ENCODE assay signal across 26 mouse cellular contexts in genomic region chr4:5294030-5294429, GRCm38 (mm10).
DNase-seq lines count a peak whose midpoint lies in the region; ATAC-seq and TF ChIP-seq lines count a peak whose summit lies in the region.
"Had no signal": no experiment of that assay in that cellular context is flagged by ENCODE, and none has a peak within 500 bp of the region (broad histone marks: within the 10 kb centered on the region; RNA-seq: fewer than 3 reads in every experiment).

No protein-coding gene starts in this region.

- whole genome bisulfite sequencing in heart, adult 2 months: 75% methylated on average over 1 of the region's 1 CpGs
- 74% methylated on average over 1 of the region's 1 CpGs for WGBS in heart, embryonic 12.5 days

- no peak overlapping the region for H3K4me2 ChIP-seq in heart, embryonic 12.5 days
- H3K4me2 ChIP-seq: embryonic facial prominence, embryonic 15.5 days; forebrain, embryonic 12.5 days; intestine, embryonic 15.5 days; limb, embryonic 12.5 days; liver, embryonic 15.5 days; midbrain, embryonic 13.5 days; neural tube, embryonic 13.5 days had no signal

- no peaks in the 10 kb centered on the region for H3K79me2 ChIP-seq in heart, adult 2 months (replicated peaks; ENCODE audit: control insufficient read depth, insufficient read depth, low read length)

- no peak overlapping the region for H3K27ac ChIP-seq in heart, adult 2 months
- H3K27ac ChIP-seq in heart, embryonic 12.5 days (ENCODE audit: poor library complexity, severe bottlenecking): no peak overlapping the region
- no peak overlapping the region for H3K27ac ChIP-seq in left cerebral cortex, adult 2 months
- H3K27ac ChIP-seq: embryonic facial prominence, embryonic 10.5 days; embryonic facial prominence, embryonic 15.5 days; forebrain, embryonic 12.5 days; hindbrain, embryonic 10.5 days; intestine, embryonic 15.5 days; limb, embryonic 12.5 days; liver, embryonic 15.5 days; macrophage; midbrain, embryonic 13.5 days; neural tube, embryonic 13.5 days had no signal

- intact Hi-C loops in heart, adult 2 months (cut with DNase I): no loop called here
- intact Hi-C loops in left cerebral cortex, adult 2 months (cut with DNase I): no loop called here
- intact Hi-C loops in left cerebral cortex, postnatal 4 days (cut with DNase I): no loop called here

- H3K27me3 ChIP-seq in heart, adult 2 months (ENCODE audit: control insufficient read depth, insufficient read depth, low read length): no peaks in the 10 kb centered on the region
- no peaks in the 10 kb centered on the region for H3K27me3 ChIP-seq in heart, embryonic 12.5 days (replicated peaks)
- H3K27me3 ChIP-seq: embryonic facial prominence, embryonic 15.5 days; forebrain, embryonic 12.5 days; intestine, embryonic 15.5 days; limb, embryonic 12.5 days; liver, embryonic 15.5 days; midbrain, embryonic 13.5 days; neural tube, embryonic 13.5 days had no signal

- DNase-seq in adrenal gland, postnatal 10 days: peak; percentile 1
- no peak for DNase-seq in adrenal gland, adult 2 months
- DNase-seq in heart, adult 2 months: no peak
- DNase-seq in left cerebral cortex, adult 2 months (ENCODE audit: extremely low spot score in 1 of 2, low spot score in 2 of 2): no peak
- DNase-seq in left cerebral cortex, postnatal 4 days: no peak
- peak; percentile 33 for DNase-seq in brain, adult 2 months (ENCODE audit: low read depth, low spot score)
- DNase-seq: cerebellum, adult 9-10 months; forebrain, postnatal 0 days; gastrocnemius, postnatal 36 days; heart, postnatal 14 days; kidney, adult 9 months; kidney, postnatal 25 days; thymus, postnatal 14 days had no signal

- TF ChIP-seq CTCF in heart, adult 2 months (IDR thresholded peaks at IDR 0.05): peak; percentile 40
- peak; percentile 29 for TF ChIP-seq CTCF in left cerebral cortex, adult 2 months (IDR thresholded peaks at IDR 0.05)

- no peak overlapping the region for H3K4me3 ChIP-seq in heart, adult 2 months
- no peak overlapping the region for H3K4me3 ChIP-seq in heart, embryonic 12.5 days
- no peak overlapping the region for H3K4me3 ChIP-seq in left cerebral cortex, adult 2 months
- H3K4me3 ChIP-seq: embryonic facial prominence, embryonic 10.5 days; embryonic facial prominence, embryonic 15.5 days; forebrain, embryonic 12.5 days; hindbrain, embryonic 10.5 days; intestine, embryonic 15.5 days; limb, embryonic 12.5 days; liver, embryonic 15.5 days; midbrain, embryonic 13.5 days; neural tube, embryonic 13.5 days had no signal

- H3K9me3 ChIP-seq in heart, embryonic 12.5 days (replicated peaks): no peaks in the 10 kb centered on the region
- H3K9me3 ChIP-seq: embryonic facial prominence, embryonic 10.5 days; embryonic facial prominence, embryonic 15.5 days; forebrain, embryonic 12.5 days; hindbrain, embryonic 10.5 days; intestine, embryonic 15.5 days; limb, embryonic 12.5 days; liver, embryonic 15.5 days; midbrain, embryonic 13.5 days; neural tube, embryonic 13.5 days had no signal

- no peak for TF ChIP-seq POLR2A in heart, adult 2 months (IDR thresholded peaks at IDR 0.05; ENCODE audit: insufficient read depth, low read depth, low read length)

- no peak for ATAC-seq in heart, embryonic 12.5 days (ENCODE audit: insufficient number of reproducible peaks, low FRiP score)
- ATAC-seq in granulocyte monocyte progenitor cell, adult 5-6 weeks (replicated peaks; ENCODE audit: poor library complexity, severe bottlenecking): no peak
- ATAC-seq: forebrain, postnatal 0 days; hindbrain, embryonic 16.5 days; intestine, embryonic 15.5 days; midbrain, embryonic 13.5 days had no signal

- no peaks in the 10 kb centered on the region for H3K36me3 ChIP-seq in heart, adult 2 months (ENCODE audit: control insufficient read depth, insufficient read depth, low read length)
- H3K36me3 ChIP-seq in heart, embryonic 12.5 days: no peaks in the 10 kb centered on the region
- H3K36me3 ChIP-seq: embryonic facial prominence, embryonic 10.5 days; embryonic facial prominence, embryonic 15.5 days; forebrain, embryonic 12.5 days; hindbrain, embryonic 10.5 days; intestine, embryonic 15.5 days; limb, embryonic 12.5 days; liver, embryonic 15.5 days; midbrain, embryonic 13.5 days; neural tube, embryonic 13.5 days had no signal

- no peaks in the 10 kb centered on the region for H3K4me1 ChIP-seq in heart, adult 2 months (ENCODE audit: control insufficient read depth, insufficient read depth, low read length)
- no peaks in the 10 kb centered on the region for H3K4me1 ChIP-seq in heart, embryonic 12.5 days (replicated peaks)
- H3K4me1 ChIP-seq: embryonic facial prominence, embryonic 10.5 days; embryonic facial prominence, embryonic 15.5 days; forebrain, embryonic 12.5 days; hindbrain, embryonic 10.5 days; intestine, embryonic 15.5 days; limb, embryonic 12.5 days; liver, embryonic 15.5 days; midbrain, embryonic 13.5 days; neural tube, embryonic 13.5 days had no signal

- no peak overlapping the region for H3K9ac ChIP-seq in heart, adult 2 months (ENCODE audit: low read depth, low read length)
- no peak overlapping the region for H3K9ac ChIP-seq in heart, embryonic 12.5 days
- H3K9ac ChIP-seq: embryonic facial prominence, embryonic 15.5 days; forebrain, embryonic 12.5 days; forebrain, postnatal 0 days; intestine, embryonic 15.5 days; limb, embryonic 12.5 days; liver, embryonic 15.5 days; midbrain, embryonic 13.5 days; neural tube, embryonic 13.5 days had no signal

- TF ChIP-seq EP300 in heart, adult 2 months (IDR thresholded peaks at IDR 0.05; ENCODE audit: insufficient read depth, low read depth, low read length): no peak

Comparison
In these comparisons a context has a peak if more than half of its experiments do, and no peak if none do; other contexts are left out.
1. DNase-seq: peak in adrenal gland, postnatal 10 days (single experiment) and brain, adult 2 months (single experiment); none in adrenal gland, adult 2 months (single experiment), heart, adult 2 months (0 of 2), left cerebral cortex, adult 2 months (0 of 2) and left cerebral cortex, postnatal 4 days (single experiment).